Mouse (Mus musculus): ENCODE measurements around the gene Cym.

GRCm38 (mm10) chr3:107223230-107223629 is 1.7 kb upstream of the Cym start:
- TF ChIP-seq POLR2A (IDR thresholded peaks at IDR 0.05; ENCODE audit: extremely low read depth, insufficient read depth, low read length) (no peak), CTCF (IDR thresholded peaks at IDR 0.05; ENCODE audit: low read depth, low read length) (no peak)
